Mouse (Mus musculus) small intestine, adult 2 months (tissue): ENCODE measurements around the gene Nckap5. TPM values are rescaled to one million over a fixed set of nuclear protein-coding genes. Genes with fewer than 3 reads are reported as not detected.

Source experiments
- H3K27ac ChIP-seq: fragments of 200-500 bp; 2 replicates; pipeline ENCODE4 v1.5.1; 2012; ENCODE audit warnings: low read depth, low read length, control low read depth, inconsistent platforms; ENCODE audit not compliant: insufficient read depth
- H3K27me3 ChIP-seq: fragments of 200-500 bp; 2 replicates; pipeline ENCODE4 v1.6.1; 2012; ENCODE audit warnings: mild to moderate bottlenecking, moderate library complexity, low read length, inconsistent platforms; ENCODE audit not compliant: control insufficient read depth, insufficient read depth
- H3K36me3 ChIP-seq: fragments of 200-500 bp; 2 replicates; pipeline ENCODE4 v1.6.1; 2012; ENCODE audit warnings: mild to moderate bottlenecking, low read length, control low read depth, inconsistent platforms; ENCODE audit not compliant: control insufficient read depth, insufficient read depth
- H3K4me1 ChIP-seq: fragments of 200-500 bp; 2 replicates; pipeline ENCODE4 v1.6.1; 2012; ENCODE audit warnings: low read length, inconsistent platforms, mixed read lengths; ENCODE audit not compliant: control insufficient read depth, insufficient read depth, insufficient read length
- H3K4me3 ChIP-seq: fragments of 200-500 bp; 2 replicates; pipeline ENCODE4 v1.5.1; 2012; ENCODE audit warnings: low read depth, mild to moderate bottlenecking, control low read depth, inconsistent platforms, low read length, moderate library complexity
- CTCF ChIP-seq: fragments of 200-500 bp; IDR thresholded peaks from 2 replicates; pipeline ENCODE4 v1.5.1; 2012; ENCODE audit warnings: low read depth, mild to moderate bottlenecking, control low read depth, inconsistent platforms, low read length, moderate library complexity, mixed read lengths; ENCODE audit not compliant: insufficient replicate concordance, insufficient read length; ENCODE audit errors: extremely low read depth
- POLR2A ChIP-seq: fragments of 200-500 bp; IDR thresholded peaks from 2 replicates; pipeline ENCODE4 v1.6.1; 2012; ENCODE audit warnings: low read depth, mild to moderate bottlenecking, control low read depth, inconsistent platforms, low read length, moderate library complexity
- WGBS: fragments of 180-500 bp; shearing (Covaris S2); methylation state at CpG from one replicate; pipeline ENCODE4 v1.1.7; 2018; 5-methylcytosine and 5-hydroxymethylcytosine counted together
- polyA plus RNA-seq: library from polyadenylated mRNA; depleted of rRNA; stranded (reverse); fragments of >200 nt; gene quantifications from 2 replicates; pipeline ENCODE4 v1.2.3, GENCODE M21; 2012

The Nckap5 gene
- polyA plus RNA-seq, 1 experiment: 8.5 TPM

- whole genome bisulfite sequencing: 53% methylated on average over 9 of the region's 9 CpGs
- no peaks in the 10 kb centered on the region for H3K4me1 ChIP-seq
Measured at GRCm38 (mm10) chr1:126617464-126618041, 213.0 kb downstream of the Nckap5 start.

GRCm38 (mm10) chr1:126616964-126617363, 213.6 kb downstream of the Nckap5 start:
- WGBS: 38% methylated on average over 5 of the region's 5 CpGs

More at GRCm38 (mm10) chr1:126617464-126618041, 213.0 kb downstream of the Nckap5 start:
- no peaks in the 10 kb centered on the region for H3K27me3 ChIP-seq
- H3K4me3 ChIP-seq: no peak overlapping the region
- no peak for TF ChIP-seq POLR2A
- no peak for TF ChIP-seq CTCF
- H3K36me3 ChIP-seq: no peaks in the 10 kb centered on the region
- H3K27ac ChIP-seq: no peak overlapping the region

GRCm38 (mm10) chr1:126612916-126613315, 217.7 kb downstream of the Nckap5 start:
- TF ChIP-seq POLR2A (no peak), CTCF (no peak)
- peaks cover 2% of the 10 kb centered on the region; the same call in 1 of the 2 replicates for H3K4me1 ChIP-seq
- WGBS: 81% methylated on average over 4 of the region's 4 CpGs

More at GRCm38 (mm10) chr1:126616964-126617363, 213.6 kb downstream of the Nckap5 start:
- Histone ChIP-seq H3K27ac (no peak overlapping the region), H3K27me3 (no peaks in the 10 kb centered on the region), H3K36me3 (no peaks in the 10 kb centered on the region), H3K4me1 (no peaks in the 10 kb centered on the region), H3K4me3 (no peak overlapping the region)
- TF ChIP-seq POLR2A: no peak
- no peak for TF ChIP-seq CTCF

GRCm38 (mm10) chr1:126608586-126608985, 222.0 kb downstream of the Nckap5 start:
- WGBS: 90% methylated on average over 4 of the region's 4 CpGs
- Histone ChIP-seq H3K4me3 (no peak overlapping the region), H3K27me3 (no peaks in the 10 kb centered on the region), H3K36me3 (no peaks in the 10 kb centered on the region), H3K4me1 (peaks cover 5% of the 10 kb centered on the region; the same call in 1 of the 2 replicates), H3K27ac (no peak overlapping the region)
- no peak for TF ChIP-seq POLR2A
- TF ChIP-seq CTCF: no peak

More at GRCm38 (mm10) chr1:126612916-126613315, 217.7 kb downstream of the Nckap5 start:
- Histone ChIP-seq H3K4me3 (no peak overlapping the region), H3K36me3 (no peaks in the 10 kb centered on the region), H3K27me3 (no peaks in the 10 kb centered on the region), H3K27ac (no peak overlapping the region)

- WGBS: 92% methylated on average over 14 of the region's 14 CpGs
- no peak overlapping the region for H3K27ac ChIP-seq
- TF ChIP-seq POLR2A: no peak
- TF ChIP-seq CTCF: no peak
Measured at GRCm38 (mm10) chr1:126606189-126607080, 224.2 kb downstream of the Nckap5 start.

DNA sequence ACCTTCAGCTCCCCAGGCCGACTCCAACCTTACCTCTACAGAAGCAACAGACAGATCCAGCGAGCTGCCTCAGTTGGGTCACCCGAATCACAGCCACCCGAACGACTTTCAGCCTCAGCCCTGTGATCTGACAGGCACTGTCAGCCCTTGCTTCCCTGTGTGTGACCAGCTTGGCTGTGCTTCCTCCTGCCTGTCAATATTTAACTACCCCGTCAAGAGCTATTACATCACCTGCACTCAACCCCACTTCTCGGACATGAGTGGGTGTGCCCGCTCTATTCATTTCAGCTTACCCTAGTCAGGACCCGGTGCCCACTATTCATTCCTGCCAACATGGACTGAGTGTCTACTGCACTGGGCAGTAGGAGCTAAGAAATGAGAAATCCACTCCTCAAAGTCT, 226.0 kb downstream of the Nckap5 start:
- Histone ChIP-seq H3K27ac (peak overlapping the region; percentile 6; the same call in 1 of the 2 replicates), H3K36me3 (no peaks in the 10 kb centered on the region), H3K4me1 (peaks cover 5% of the 10 kb centered on the region; the same call in 1 of the 2 replicates), H3K27me3 (no peaks in the 10 kb centered on the region), H3K4me3 (peak overlapping the region; percentile 46)
- TF ChIP-seq CTCF (no peak), POLR2A (no peak; the same call in 1 of the 2 replicates)
- 23% methylated on average over 9 of the region's 9 CpGs for WGBS

More at GRCm38 (mm10) chr1:126606189-126607080, 224.2 kb downstream of the Nckap5 start:
- Histone ChIP-seq H3K4me1 (peaks cover 5% of the 10 kb centered on the region; the same call in 1 of the 2 replicates), H3K4me3 (no peak overlapping the region), H3K36me3 (no peaks in the 10 kb centered on the region), H3K27me3 (no peaks in the 10 kb centered on the region)
